Mouse (Mus musculus): ENCODE results near the gene Hist1h1a. TPM values are rescaled to one million over a fixed set of nuclear protein-coding genes. Genes with fewer than 3 reads are reported as not detected.

Hist1h1a gene
- total RNA-seq, 2 experiments from 2014 or later = 207 to 2,146 TPM

DNA sequence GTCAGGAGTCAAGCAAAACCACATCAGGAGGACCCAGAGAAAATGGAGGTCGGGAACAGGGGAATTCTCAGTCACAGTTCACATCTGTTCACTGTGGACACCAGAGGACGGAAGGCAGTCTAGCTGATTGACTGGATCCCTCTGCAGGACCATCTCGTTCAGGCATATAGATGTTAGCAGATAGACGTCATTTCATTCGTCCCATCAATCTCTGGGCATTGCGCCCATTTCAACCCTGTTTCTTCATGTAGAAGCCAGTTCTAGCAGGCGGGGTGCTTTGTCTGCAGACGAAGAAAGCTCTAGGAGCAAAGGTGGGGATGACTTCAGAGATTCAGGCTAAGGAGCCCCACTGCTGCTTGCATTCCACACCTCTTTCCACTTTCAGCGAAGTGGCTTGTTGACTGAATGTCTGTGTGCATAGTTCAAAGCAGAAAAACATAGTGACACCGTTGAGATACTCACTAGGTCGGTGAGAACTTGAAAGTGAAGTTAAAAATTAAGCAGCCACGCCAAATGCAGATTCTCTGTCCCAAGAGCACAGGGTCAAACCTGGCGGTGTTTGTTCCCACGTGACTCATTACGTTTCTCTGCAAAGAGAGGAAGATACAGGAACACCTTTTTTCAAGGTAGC lies 43.1 kb downstream of the Hist1h1a start, which contains the start of gene Slc17a2:
Gene Slc17a2, plus strand, starts transcription at position 572 of the 631 bp plus-strand sequence.
- ATAC-seq (replicated peaks; ENCODE audit: poor library complexity, severe bottlenecking) = no peak

Other genes with a start within 250 kb of the Hist1h1a start
Only the 30 nearest of the 37 such genes appear.
- gene Hist1h1d, start 210.4 kb upstream of the Hist1h1a start, total RNA-seq (2014; fragmentation: Nextera tagmentation) = 13.1 and 13.2 TPM in 2 replicates
- gene Hist1h1d, start 210.4 kb upstream of the Hist1h1a start, total RNA-seq (2017) = 109 and 113 TPM in 2 replicates
- gene Hist1h3e, start 201.3 kb upstream of the Hist1h1a start, total RNA-seq (2014; fragmentation: Nextera tagmentation) = 27.2 and 37.9 TPM in 2 replicates
- gene Hist1h3e, start 201.3 kb upstream of the Hist1h1a start, total RNA-seq (2017) = 218 and 293 TPM in 2 replicates
- gene Hist1h2ae, start 192.4 kb upstream of the Hist1h1a start, total RNA-seq (2014; fragmentation: Nextera tagmentation) = 5.5 and 7.4 TPM in 2 replicates
- gene Hist1h2ae, start 192.4 kb upstream of the Hist1h1a start, total RNA-seq (2017) = 405 and 464 TPM in 2 replicates
- gene Hist1h2bg, start 192.3 kb upstream of the Hist1h1a start, total RNA-seq (2014; fragmentation: Nextera tagmentation) = 160 and 268 TPM in 2 replicates
- gene Hist1h2bg, start 192.3 kb upstream of the Hist1h1a start, total RNA-seq (2017) = 1,365 and 1,429 TPM in 2 replicates
- gene Hist1h2bf, start 189.5 kb upstream of the Hist1h1a start, total RNA-seq (2014; fragmentation: Nextera tagmentation) = 148 and 188 TPM in 2 replicates
- gene Hist1h2bf, start 189.5 kb upstream of the Hist1h1a start, total RNA-seq (2017) = 453 and 461 TPM in 2 replicates
- gene Hist1h2ad, start 189.3 kb upstream of the Hist1h1a start, total RNA-seq (2014; fragmentation: Nextera tagmentation) = not detected in 2 replicates
- gene Hist1h2ad, start 189.3 kb upstream of the Hist1h1a start, total RNA-seq (2017) = 685 and 1,721 TPM in 2 replicates
- gene Hist1h3d, start 187.9 kb upstream of the Hist1h1a start, total RNA-seq (2014; fragmentation: Nextera tagmentation) = 52.8 and 62.0 TPM in 2 replicates
- gene Hist1h3d, start 187.9 kb upstream of the Hist1h1a start, total RNA-seq (2017) = 83.5 and 136 TPM in 2 replicates
- 116 and 278 TPM in 2 replicates for gene Hist1h4d, start 182.1 kb upstream of the Hist1h1a start, total RNA-seq (2014; fragmentation: Nextera tagmentation)
- 929 and 1,118 TPM in 2 replicates for gene Hist1h4d, start 182.1 kb upstream of the Hist1h1a start, total RNA-seq (2017)
- gene Hist1h2be, start 142.5 kb upstream of the Hist1h1a start, total RNA-seq (2014; fragmentation: Nextera tagmentation) = 16.4 and 17.5 TPM in 2 replicates
- 82.4 and 146 TPM in 2 replicates for gene Hist1h2be, start 142.5 kb upstream of the Hist1h1a start, total RNA-seq (2017)
- 111 and 199 TPM in 2 replicates for gene Hist1h1e, start 141.1 kb upstream of the Hist1h1a start, total RNA-seq (2014; fragmentation: Nextera tagmentation)
- gene Hist1h1e, start 141.1 kb upstream of the Hist1h1a start, total RNA-seq (2017) = 255 and 282 TPM in 2 replicates
- gene Hist1h2ac, start 79.7 kb upstream of the Hist1h1a start, total RNA-seq (2014; fragmentation: Nextera tagmentation) = 2.4 and 4.1 TPM in 2 replicates
- 173 TPM in 2 replicates for gene Hist1h2ac, start 79.7 kb upstream of the Hist1h1a start, total RNA-seq (2017)
- 57.7 and 70.7 TPM in 2 replicates for gene Hist1h2bc, start 79.5 kb upstream of the Hist1h1a start, total RNA-seq (2014; fragmentation: Nextera tagmentation)
- 274 and 374 TPM in 2 replicates for gene Hist1h2bc, start 79.5 kb upstream of the Hist1h1a start, total RNA-seq (2017)
- not detected in 2 replicates for gene Hist1h1t, start 67.9 kb upstream of the Hist1h1a start, total RNA-seq (2014; fragmentation: Nextera tagmentation)
- gene Hist1h1t, start 67.9 kb upstream of the Hist1h1a start, total RNA-seq (2017) = 1.0 TPM in 1 of 2 replicates, not detected in the other
- gene Hist1h4c, start 65.2 kb upstream of the Hist1h1a start, total RNA-seq (2014; fragmentation: Nextera tagmentation) = 14.3 and 82.6 TPM in 2 replicates
- 308 and 366 TPM in 2 replicates for gene Hist1h4c, start 65.2 kb upstream of the Hist1h1a start, total RNA-seq (2017)
- 7.9 and 19.9 TPM in 2 replicates for gene Hfe, start 52.8 kb upstream of the Hist1h1a start, total RNA-seq (2014; fragmentation: Nextera tagmentation)
- gene Hfe, start 52.8 kb upstream of the Hist1h1a start, total RNA-seq (2017) = 7.6 and 9.7 TPM in 2 replicates
- gene Hist1h1c, start 24.9 kb upstream of the Hist1h1a start, total RNA-seq (2014; fragmentation: Nextera tagmentation) = 61.8 and 110 TPM in 2 replicates
- 737 and 810 TPM in 2 replicates for gene Hist1h1c, start 24.9 kb upstream of the Hist1h1a start, total RNA-seq (2017)
- gene Hist1h3c, start 18.1 kb upstream of the Hist1h1a start, total RNA-seq (2014; fragmentation: Nextera tagmentation) = 24.5 and 38.0 TPM in 2 replicates
- gene Hist1h3c, start 18.1 kb upstream of the Hist1h1a start, total RNA-seq (2017) = 507 and 886 TPM in 2 replicates
- 155 and 176 TPM in 2 replicates for gene Hist1h2bb, start 16.9 kb upstream of the Hist1h1a start, total RNA-seq (2014; fragmentation: Nextera tagmentation)
- gene Hist1h2bb, start 16.9 kb upstream of the Hist1h1a start, total RNA-seq (2017) = 3,446 and 3,529 TPM in 2 replicates
- 9.2 and 31.4 TPM in 2 replicates for gene Hist1h2ab, start 12.5 kb upstream of the Hist1h1a start, total RNA-seq (2014; fragmentation: Nextera tagmentation)
- 1,996 and 2,074 TPM in 2 replicates for gene Hist1h2ab, start 12.5 kb upstream of the Hist1h1a start, total RNA-seq (2017)
- gene Hist1h3b, start 11.4 kb upstream of the Hist1h1a start, total RNA-seq (2014; fragmentation: Nextera tagmentation) = 92.5 and 158 TPM in 2 replicates
- gene Hist1h3b, start 11.4 kb upstream of the Hist1h1a start, total RNA-seq (2017) = 628 and 657 TPM in 2 replicates
- gene Hist1h4b, start 6.7 kb upstream of the Hist1h1a start, total RNA-seq (2014; fragmentation: Nextera tagmentation) = 70.4 and 87.8 TPM in 2 replicates
- 487 and 745 TPM in 2 replicates for gene Hist1h4b, start 6.7 kb upstream of the Hist1h1a start, total RNA-seq (2017)
- 9.3 and 71.7 TPM in 2 replicates for gene Hist1h4a, start 2.4 kb upstream of the Hist1h1a start, total RNA-seq (2014; fragmentation: Nextera tagmentation)
- 657 and 709 TPM in 2 replicates for gene Hist1h4a, start 2.4 kb upstream of the Hist1h1a start, total RNA-seq (2017)
- 33.7 and 64.5 TPM in 2 replicates for gene Hist1h3a, start 1.3 kb upstream of the Hist1h1a start, total RNA-seq (2014; fragmentation: Nextera tagmentation)
- 287 and 376 TPM in 2 replicates for gene Hist1h3a, start 1.3 kb upstream of the Hist1h1a start, total RNA-seq (2017)
- gene Trim38, start 6.2 kb downstream of the Hist1h1a start, total RNA-seq (2014; fragmentation: Nextera tagmentation) = not detected in 2 replicates
- not detected in 2 replicates for gene Trim38, start 6.2 kb downstream of the Hist1h1a start, total RNA-seq (2017)
- not detected in 2 replicates for gene Slc17a2, start 43.3 kb downstream of the Hist1h1a start, total RNA-seq (2014; fragmentation: Nextera tagmentation)
- gene Slc17a2, start 43.3 kb downstream of the Hist1h1a start, total RNA-seq (2017) = not detected in 2 replicates
- gene Slc17a3, start 75.8 kb downstream of the Hist1h1a start, total RNA-seq (2014; fragmentation: Nextera tagmentation) = not detected in 2 replicates
- not detected in 2 replicates for gene Slc17a3, start 75.8 kb downstream of the Hist1h1a start, total RNA-seq (2017)
- gene Slc17a1, start 104.1 kb downstream of the Hist1h1a start, total RNA-seq (2014; fragmentation: Nextera tagmentation) = not detected in 2 replicates
- not detected in 2 replicates for gene Slc17a1, start 104.1 kb downstream of the Hist1h1a start, total RNA-seq (2017)
- not detected in 2 replicates for gene Slc17a4, start 151.3 kb downstream of the Hist1h1a start, total RNA-seq (2014; fragmentation: Nextera tagmentation)
- gene Slc17a4, start 151.3 kb downstream of the Hist1h1a start, total RNA-seq (2017) = not detected in 2 replicates
- not detected in 2 replicates for gene Hist1h2ba, start 170.5 kb downstream of the Hist1h1a start, total RNA-seq (2014; fragmentation: Nextera tagmentation)
- gene Hist1h2ba, start 170.5 kb downstream of the Hist1h1a start, total RNA-seq (2017) = not detected in 2 replicates
- not detected in 2 replicates for gene Hist1h2aa, start 170.8 kb downstream of the Hist1h1a start, total RNA-seq (2014; fragmentation: Nextera tagmentation)
- not detected in 2 replicates for gene Hist1h2aa, start 170.8 kb downstream of the Hist1h1a start, total RNA-seq (2017)

Data from granulocyte monocyte progenitor cell, adult 5-6 weeks (primary cell).